Mouse (Mus musculus) thymus, postnatal 10 days (tissue): ENCODE data around the gene Tspan18.

Experiments used
- DNase-seq, 2 experiments: peaks; one replicate each; pipeline ENCODE4 v3.0.0; 2021; ENCODE audit warnings: low spot score in 2 of 2

The Tspan18 gene

GRCm38 (mm10) chr2:93291186-93291926 lies 42.9 kb downstream of the Tspan18 start:
- no peak for DNase-seq

GRCm38 (mm10) chr2:93290345-93291118 lies 43.8 kb downstream of the Tspan18 start:
- no peak for DNase-seq

GRCm38 (mm10) chr2:93289161-93289560 lies 45.1 kb downstream of the Tspan18 start:
- no peak for DNase-seq

GRCm38 (mm10) chr2:93287348-93287747 lies 47.0 kb downstream of the Tspan18 start:
- no peak for DNase-seq

- no peak for DNase-seq
Measured at GRCm38 (mm10) chr2:93286742-93287141, 47.6 kb downstream of the Tspan18 start.

GRCm38 (mm10) chr2:93286321-93286720 lies 48.0 kb downstream of the Tspan18 start:
- DNase-seq, result no peak

- DNase-seq, result no peak
Measured at GRCm38 (mm10) chr2:93285842-93286241, 48.5 kb downstream of the Tspan18 start.

GRCm38 (mm10) chr2:93284625-93285024 lies 49.7 kb downstream of the Tspan18 start:
- no peak for DNase-seq

GRCm38 (mm10) chr2:93283481-93284293 lies 50.6 kb downstream of the Tspan18 start:
- no peak for DNase-seq

- DNase-seq, result no peak
Measured at GRCm38 (mm10) chr2:93282636-93283035, 51.7 kb downstream of the Tspan18 start.

GRCm38 (mm10) chr2:93281466-93281865 lies 52.8 kb downstream of the Tspan18 start:
- no peak for DNase-seq

- no peak for DNase-seq
Measured at GRCm38 (mm10) chr2:93280117-93280620, 54.1 kb downstream of the Tspan18 start.

GRCm38 (mm10) chr2:93278181-93278975 lies 55.9 kb downstream of the Tspan18 start:
- no peak for DNase-seq

GRCm38 (mm10) chr2:93277486-93277885 lies 56.8 kb downstream of the Tspan18 start:
- no peak for DNase-seq

GRCm38 (mm10) chr2:93276026-93276425 lies 58.3 kb downstream of the Tspan18 start:
- DNase-seq, result no peak

- DNase-seq, result no peak
Measured at GRCm38 (mm10) chr2:93273916-93274315, 60.4 kb downstream of the Tspan18 start.

GRCm38 (mm10) chr2:93270083-93270482 lies 64.2 kb downstream of the Tspan18 start:
- DNase-seq, result no peak

- DNase-seq, result no peak
Measured at GRCm38 (mm10) chr2:93269611-93270010, 64.7 kb downstream of the Tspan18 start.

GRCm38 (mm10) chr2:93268711-93269270 lies 65.5 kb downstream of the Tspan18 start:
- no peak for DNase-seq

GRCm38 (mm10) chr2:93267791-93268190 lies 66.5 kb downstream of the Tspan18 start:
- no peak for DNase-seq
